Mouse (Mus musculus): ENCODE results near the gene Gm2000. TPM values are rescaled to one million over a fixed set of nuclear protein-coding genes. Genes with fewer than 3 reads are reported as not detected.
A peak's percentile ranks its signal among the peaks of the same experiment; 100 is the strongest.
"Not testable (repeated sequence)": the region's sequence is repeated elsewhere in the genome, so short reads cannot be mapped to it uniquely, and the experiment has no call there.

Gene Gm2000
- polyA plus RNA-seq (2021): 567 TPM

GRCm38 (mm10) chr1:156365740-156366139 is at the start of gene Gm2000:
Gm2000 (plus strand) TSS chr1:156366040.
- ChIA-PET POLR2A (no interaction called here), CTCF (no interaction called here)
- TF ChIP-seq CTCF (IDR thresholded peaks at IDR 0.05): no peak
- ATAC-seq: no peak
- H3K27me3 ChIP-seq: peaks cover 3% of the 10 kb centered on the region
- DNase-seq (ENCODE audit: low read depth, low spot score): no peak
- in situ Hi-C loops (cut with MboI; ENCODE audit: low pct_unique_long_range_greater_than_20kb): no loop called here

DNA sequence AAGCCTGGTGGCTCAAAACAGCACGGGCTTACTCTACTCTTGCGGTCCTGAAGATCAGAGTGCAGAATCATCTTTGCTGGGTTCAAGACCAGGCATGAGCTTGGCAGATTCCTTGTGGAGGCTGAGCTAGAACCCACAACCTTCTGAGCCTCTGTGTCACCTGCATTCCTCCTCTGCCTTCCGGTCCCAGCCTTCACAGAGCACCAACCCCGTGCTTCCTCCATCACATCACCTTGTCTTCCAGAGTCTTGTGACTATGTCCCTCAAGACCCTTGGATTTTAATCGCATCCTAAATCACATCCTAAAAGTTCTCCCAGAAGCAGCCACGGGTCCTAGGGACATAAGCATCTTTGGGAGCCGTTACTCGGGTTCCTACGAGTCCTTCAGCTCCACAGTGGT is 42.7 kb upstream of the Gm2000 start:
- no peak for TF ChIP-seq CTCF (IDR thresholded peaks at IDR 0.05)
- no peak for DNase-seq (ENCODE audit: low read depth, low spot score)
- no peaks in the 10 kb centered on the region for H3K27me3 ChIP-seq
- CTCF ChIA-PET: no interaction called here
- POLR2A ChIA-PET: no interaction called here
- in situ Hi-C loops (cut with MboI; ENCODE audit: low pct_unique_long_range_greater_than_20kb): no loop called here
- no peak for ATAC-seq

- in situ Hi-C loops (cut with MboI; ENCODE audit: low pct_unique_long_range_greater_than_20kb): no loop called here
- CTCF ChIA-PET: no interaction called here
- POLR2A ChIA-PET: no interaction called here
- no peaks in the 10 kb centered on the region for H3K27me3 ChIP-seq
- no peak for TF ChIP-seq CTCF (IDR thresholded peaks at IDR 0.05)
- no peak for ATAC-seq
- no peak for DNase-seq (ENCODE audit: low read depth, low spot score)
Measured at GRCm38 (mm10) chr1:156340847-156341246, 25.0 kb upstream of the Gm2000 start.

- CTCF ChIA-PET: no interaction called here
- POLR2A ChIA-PET: no interaction called here
- no peak for TF ChIP-seq CTCF (IDR thresholded peaks at IDR 0.05)
- in situ Hi-C loops (cut with MboI; ENCODE audit: low pct_unique_long_range_greater_than_20kb): no loop called here
- H3K27me3 ChIP-seq: no peaks in the 10 kb centered on the region
- ATAC-seq: no peak
- no peak for DNase-seq (ENCODE audit: low read depth, low spot score)
Measured at GRCm38 (mm10) chr1:156344433-156344832, 21.4 kb upstream of the Gm2000 start.

GRCm38 (mm10) chr1:156345633-156346032 is 20.2 kb upstream of the Gm2000 start:
- H3K27me3 ChIP-seq: no peaks in the 10 kb centered on the region
- in situ Hi-C loops (cut with MboI; ENCODE audit: low pct_unique_long_range_greater_than_20kb): no loop called here
- DNase-seq (ENCODE audit: low read depth, low spot score): no peak
- POLR2A ChIA-PET: no interaction called here
- TF ChIP-seq CTCF (IDR thresholded peaks at IDR 0.05): no peak
- ATAC-seq: no peak
- CTCF ChIA-PET: no interaction called here

DNA sequence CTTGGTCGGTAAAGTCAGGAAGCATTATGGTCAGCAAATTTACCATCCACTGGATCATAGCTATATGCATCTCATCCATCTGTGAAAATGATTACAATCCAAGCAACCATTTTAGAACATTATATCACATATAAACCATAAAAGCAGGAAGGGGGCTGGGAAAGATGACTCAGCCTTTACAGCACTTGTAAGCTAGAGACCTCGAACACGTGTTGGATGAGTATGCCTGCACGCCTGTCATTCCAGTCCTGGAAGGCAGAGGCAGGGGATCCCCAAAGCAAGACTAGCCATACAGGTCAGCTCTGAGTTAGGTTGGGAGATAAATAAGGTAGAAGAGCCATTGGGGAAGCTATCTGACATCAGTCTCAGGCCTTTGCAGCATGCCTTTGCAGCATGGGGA is 16.8 kb upstream of the Gm2000 start:
- ChIA-PET POLR2A (no interaction called here), CTCF (interaction anchor here (1.2 kb wide), 1 partner anchor 45 kb away, joined by 4 read pairs; no protein-coding TSS in a partner anchor)
- no peaks in the 10 kb centered on the region for H3K27me3 ChIP-seq
- DNase-seq (ENCODE audit: low read depth, low spot score): no peak
- no peak for ATAC-seq
- in situ Hi-C loops (cut with MboI; ENCODE audit: low pct_unique_long_range_greater_than_20kb): no loop called here
- no peak for TF ChIP-seq CTCF (IDR thresholded peaks at IDR 0.05)

DNA sequence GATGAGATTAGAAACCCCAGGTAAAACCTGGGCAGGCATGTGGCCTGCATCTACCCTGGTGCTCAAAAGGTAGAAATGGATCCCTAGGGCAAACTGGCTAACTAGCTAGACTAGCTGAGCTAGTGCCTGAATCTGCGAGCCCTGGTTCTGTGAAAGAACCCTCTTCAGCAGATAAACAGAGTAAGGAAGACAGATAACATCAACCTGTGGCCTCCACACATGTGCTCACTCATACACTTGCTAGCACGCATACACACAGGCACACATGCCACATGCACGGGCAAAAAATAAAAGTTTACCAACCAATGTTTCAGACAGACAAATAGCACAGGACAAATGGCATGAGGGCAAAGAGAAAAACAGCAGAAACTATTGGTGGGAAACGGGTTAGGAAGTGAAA is 15.4 kb upstream of the Gm2000 start:
- ATAC-seq (no peak), DNase-seq (ENCODE audit: low read depth, low spot score) (no peak)
- H3K27me3 ChIP-seq: no peaks in the 10 kb centered on the region
- POLR2A ChIA-PET: no interaction called here
- CTCF ChIA-PET: no interaction called here
- in situ Hi-C loops (cut with MboI; ENCODE audit: low pct_unique_long_range_greater_than_20kb): no loop called here
- no peak for TF ChIP-seq CTCF (IDR thresholded peaks at IDR 0.05)

DNA sequence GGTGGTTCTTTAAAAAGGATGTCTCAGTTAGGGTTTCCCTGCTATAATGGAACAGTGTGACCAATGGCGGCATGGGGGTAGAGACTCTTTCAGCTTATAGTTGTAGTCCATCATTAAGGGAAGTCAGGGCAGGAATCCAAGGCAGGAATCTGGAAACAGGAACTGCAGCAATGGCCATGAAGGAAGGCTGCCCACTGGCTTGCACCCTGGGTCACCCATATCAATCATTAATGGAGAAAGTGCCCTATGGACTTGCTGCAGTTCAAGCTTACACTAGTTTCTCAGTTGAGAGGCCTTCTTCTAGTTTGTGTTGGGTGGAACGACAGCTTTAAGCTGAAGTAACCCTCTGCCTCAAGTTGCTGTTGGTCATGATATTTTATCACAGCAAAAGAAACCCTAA is 13.4 kb upstream of the Gm2000 start:
- in situ Hi-C loops (cut with MboI; ENCODE audit: low pct_unique_long_range_greater_than_20kb): no loop called here
- DNase-seq (ENCODE audit: low read depth, low spot score): no peak
- CTCF ChIA-PET: no interaction called here
- no peak for TF ChIP-seq CTCF (IDR thresholded peaks at IDR 0.05)
- ATAC-seq: no peak
- POLR2A ChIA-PET: no interaction called here
- H3K27me3 ChIP-seq: no peaks in the 10 kb centered on the region

GRCm38 (mm10) chr1:156381217-156381616 is 15.4 kb downstream of the Gm2000 start:
- in situ Hi-C loops (cut with MboI; ENCODE audit: low pct_unique_long_range_greater_than_20kb): no loop called here
- TF ChIP-seq CTCF (IDR thresholded peaks at IDR 0.05): peak; percentile 27
- no peak for DNase-seq (ENCODE audit: low read depth, low spot score)
- H3K27me3 ChIP-seq: peaks cover 11% of the 10 kb centered on the region
- ChIA-PET POLR2A (no interaction called here), CTCF (no interaction called here)
- ATAC-seq: no peak

DNA sequence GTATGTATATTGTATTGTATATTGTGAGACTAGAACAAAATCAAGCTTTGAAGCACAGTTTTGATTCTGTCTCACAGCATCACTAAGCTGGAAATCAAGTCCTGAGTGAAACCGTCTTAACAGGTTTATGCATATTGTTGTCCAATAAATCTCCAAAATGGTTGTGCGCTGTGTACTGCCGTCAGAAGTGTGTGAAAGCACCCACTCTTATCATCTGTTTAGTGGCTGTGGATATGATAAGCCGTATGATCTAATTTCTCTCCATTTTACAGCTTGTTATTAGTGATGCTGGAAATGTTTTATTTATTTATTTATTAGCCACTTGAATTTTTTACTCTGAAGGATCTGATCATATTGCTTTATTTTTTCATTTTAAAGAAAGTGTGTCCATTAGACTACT is 20.4 kb downstream of the Gm2000 start:
- POLR2A ChIA-PET: no interaction called here
- CTCF ChIA-PET: no interaction called here
- no peak for ATAC-seq
- no peak for DNase-seq (ENCODE audit: low read depth, low spot score)
- H3K27me3 ChIP-seq: peaks cover 17% of the 10 kb centered on the region
- in situ Hi-C loops (cut with MboI; ENCODE audit: low pct_unique_long_range_greater_than_20kb): no loop called here
- TF ChIP-seq CTCF (IDR thresholded peaks at IDR 0.05): no peak

GRCm38 (mm10) chr1:156386880-156387279 is 21.0 kb downstream of the Gm2000 start:
- DNase-seq (ENCODE audit: low read depth, low spot score) (no peak), ATAC-seq (no peak)
- ChIA-PET CTCF (no interaction called here), POLR2A (no interaction called here)
- peaks cover 17% of the 10 kb centered on the region for H3K27me3 ChIP-seq
- in situ Hi-C loops (cut with MboI; ENCODE audit: low pct_unique_long_range_greater_than_20kb): no loop called here
- TF ChIP-seq CTCF (IDR thresholded peaks at IDR 0.05): no peak

DNA sequence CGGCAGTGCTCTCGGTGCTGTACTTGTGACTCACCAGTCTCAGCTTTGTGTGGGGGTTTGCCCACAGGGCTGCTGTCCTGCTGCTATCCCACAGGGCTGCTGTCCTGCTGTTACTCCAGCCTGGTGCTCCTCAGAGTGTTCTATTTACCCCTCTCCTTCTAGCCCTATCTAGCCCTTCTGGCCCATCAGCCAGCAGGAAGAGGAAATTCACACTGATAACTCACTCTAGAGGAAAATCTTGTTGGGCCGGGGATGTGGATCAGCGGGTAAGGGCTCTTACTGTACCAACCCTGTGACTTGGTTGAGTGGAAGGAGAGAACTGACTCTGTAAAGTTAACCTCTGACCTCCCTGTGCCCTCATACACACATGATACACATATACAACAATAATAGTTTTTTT is 27.3 kb downstream of the Gm2000 start:
- TF ChIP-seq CTCF (IDR thresholded peaks at IDR 0.05): no peak
- no peak for ATAC-seq
- H3K27me3 ChIP-seq: no peaks in the 10 kb centered on the region
- in situ Hi-C loops (cut with MboI; ENCODE audit: low pct_unique_long_range_greater_than_20kb): no loop called here
- no peak for DNase-seq (ENCODE audit: low read depth, low spot score)
- CTCF ChIA-PET: no interaction called here
- POLR2A ChIA-PET: no interaction called here

DNA sequence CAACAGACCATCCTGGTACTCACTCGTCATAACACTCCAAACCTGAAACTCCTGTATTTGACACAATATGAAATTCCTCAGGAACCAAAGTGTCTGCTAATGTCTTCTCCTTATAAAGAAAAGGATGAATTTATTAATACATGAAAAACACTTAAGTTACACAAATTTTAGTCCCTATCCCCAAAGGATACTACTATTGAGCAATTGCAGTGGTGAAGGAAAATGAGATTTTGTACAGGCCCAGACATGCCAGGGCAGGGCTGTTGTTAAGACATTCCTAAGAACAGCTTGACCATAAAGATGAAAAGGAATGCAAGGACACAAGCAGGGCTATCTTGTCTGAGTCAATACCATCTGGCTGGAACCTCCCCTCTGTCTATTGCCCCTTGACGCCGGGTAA is 34.3 kb downstream of the Gm2000 start:
- ATAC-seq; POLR2A ChIA-PET; CTCF ChIA-PET; DNase-seq (ENCODE audit: low read depth, low spot score); H3K27me3 ChIP-seq; in situ Hi-C loops (cut with MboI; ENCODE audit: low pct_unique_long_range_greater_than_20kb): not testable (repeated sequence)

Measured in Patski (cell line).